Mouse (Mus musculus) left cerebral cortex, adult 6 months (tissue): ENCODE measurements around the gene Scgb3a1. TPM values are rescaled to one million over a fixed set of nuclear protein-coding genes. Genes with fewer than 3 reads are reported as not detected.

ENCODE experiments used
- long read RNA-seq, 2 experiments: library from polyadenylated mRNA; unstranded; transcript quantifications; one replicate each; pipeline ENCODE4 v2.0.0; 2019 to 2020
- polyA plus RNA-seq: library from polyadenylated mRNA; unstranded; fragments of <200 nt; fragmentation: Nextera tagmentation; gene quantifications from 2 replicates; pipeline ENCODE4 v1.2.3, GENCODE M21; 2021

Scgb3a1 gene
- polyA plus RNA-seq = 0.49 TPM in 1 of 2 replicates, not detected in the other
- long read RNA-seq, experiment 1 = 0 reads
- long read RNA-seq, experiment 2 = 0 reads

DNA sequence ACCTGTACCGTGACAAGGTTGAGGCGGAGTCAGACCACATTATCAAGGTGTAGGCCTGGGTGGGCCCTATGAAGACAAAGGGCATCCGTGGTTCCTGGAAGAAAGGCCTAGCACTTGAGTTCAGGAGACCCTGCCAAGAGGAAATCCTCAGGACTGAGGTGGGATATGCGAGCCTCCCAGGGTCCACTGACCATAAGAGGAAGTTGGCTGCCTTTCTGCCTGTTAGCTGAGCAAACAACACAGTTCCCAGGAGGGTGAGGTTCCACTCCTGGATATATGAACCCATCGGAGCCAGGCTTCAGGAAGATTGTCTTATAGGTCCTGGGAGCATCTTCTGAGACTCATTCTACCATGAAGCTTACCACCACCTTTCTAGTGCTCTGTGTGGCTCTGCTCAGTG is at the start of gene Scgb3a1:
Gene Scgb3a1 (plus strand): TSS at position 301 of the 400 bp plus-strand sequence.

GRCm38 (mm10) chr11:49712555-49713335 is 49.3 kb downstream of the Scgb3a1 start, which contains the start of gene Cnot6:
Cnot6 (minus strand) TSS chr11:49712723.

Other genes with a start within 250 kb of the Scgb3a1 start
- not detected in 2 replicates for gene Olfr1389, start 240.5 kb upstream of the Scgb3a1 start, polyA plus RNA-seq
- not detected in 2 replicates for gene Olfr1388, start 227.0 kb upstream of the Scgb3a1 start, polyA plus RNA-seq
- gene Olfr1387, start 208.3 kb upstream of the Scgb3a1 start, polyA plus RNA-seq = not detected in 2 replicates
- gene Olfr1386, start 198.6 kb upstream of the Scgb3a1 start, polyA plus RNA-seq = not detected in 2 replicates
- not detected in 2 replicates for gene Olfr1385, start 174.5 kb upstream of the Scgb3a1 start, polyA plus RNA-seq
- gene Olfr1384, start 156.9 kb upstream of the Scgb3a1 start, polyA plus RNA-seq = not detected in 2 replicates
- not detected in 2 replicates for gene Olfr1383, start 144.0 kb upstream of the Scgb3a1 start, polyA plus RNA-seq
- gene Olfr1382, start 135.4 kb upstream of the Scgb3a1 start, polyA plus RNA-seq = not detected in 2 replicates
- gene Olfr1381, start 120.2 kb upstream of the Scgb3a1 start, polyA plus RNA-seq = not detected in 2 replicates
- gene Olfr1380, start 106.7 kb upstream of the Scgb3a1 start, polyA plus RNA-seq = not detected in 2 replicates
- gene Flt4, start 54.3 kb upstream of the Scgb3a1 start, polyA plus RNA-seq = 0.40 and 0.74 TPM in 2 replicates
- 3.2 and 4.3 TPM in 2 replicates for gene Cnot6, start 49.1 kb downstream of the Scgb3a1 start, polyA plus RNA-seq
- 4.6 and 5.5 TPM in 2 replicates for gene Gfpt2, start 130.6 kb downstream of the Scgb3a1 start, polyA plus RNA-seq
- 64.9 and 154 TPM in 2 replicates for gene Mapk9, start 183.1 kb downstream of the Scgb3a1 start, polyA plus RNA-seq
- gene Rasgef1c, start 238.2 kb downstream of the Scgb3a1 start, polyA plus RNA-seq = 18.5 and 43.8 TPM in 2 replicates